Mouse (Mus musculus) heart, postnatal 4 days (tissue): ENCODE measurements around the gene Ltbr. TPM values are rescaled to one million over a fixed set of nuclear protein-coding genes. Genes with fewer than 3 reads are reported as not detected.
"Not testable (repeated sequence)": the region's sequence is repeated elsewhere in the genome, so short reads cannot be mapped to it uniquely, and the experiment has no call there.

Experiments
- DNase-seq: peaks from one replicate; pipeline ENCODE4 v3.0.0; 2021
- total RNA-seq, 2 experiments: library from RNA; stranded (reverse); gene quantifications; 2 replicates each; pipeline ENCODE4 v1.2.3; 2021

Gene Ltbr
- total RNA-seq, 2 experiments from 2014 or later = 49.2 to 53.7 TPM

- no peak for DNase-seq
These were observed 44.9 kb downstream of the Ltbr start for GRCm38 (mm10) chr6:125268799-125269198.

- no peak for DNase-seq
These were observed 46.2 kb downstream of the Ltbr start for GRCm38 (mm10) chr6:125267469-125267868.

GRCm38 (mm10) chr6:125266600-125266999 is 47.1 kb downstream of the Ltbr start:
- DNase-seq = not testable (repeated sequence)

- no peak for DNase-seq
These were observed 47.6 kb downstream of the Ltbr start for GRCm38 (mm10) chr6:125266091-125266490.

- DNase-seq = no peak
These were observed 48.4 kb downstream of the Ltbr start for GRCm38 (mm10) chr6:125265239-125265638.

GRCm38 (mm10) chr6:125264219-125264618 is 49.5 kb downstream of the Ltbr start:
- DNase-seq = no peak

- no peak for DNase-seq
These were observed 53.6 kb downstream of the Ltbr start for GRCm38 (mm10) chr6:125260006-125260555.

Other genes with a start within 250 kb of the Ltbr start
- gene Lpar5, start 246.0 kb downstream of the Ltbr start, total RNA-seq = not detected
- 100 to 1,000 TPM; 202 to 210 TPM for gene Chd4, start 217.9 kb downstream of the Ltbr start, total RNA-seq
- 10 to 100 TPM; 24.4 to 25.3 TPM for gene Nop2, start 182.0 kb downstream of the Ltbr start, total RNA-seq
- 10 to 100 TPM; 18.0 to 18.6 TPM for gene Iffo1, start 168.6 kb downstream of the Ltbr start, total RNA-seq
- 1,000 to 10,000 TPM; 3,371 to 3,611 TPM for gene Gapdh, start 147.4 kb downstream of the Ltbr start, total RNA-seq
- gene Ncapd2, start 122.2 kb downstream of the Ltbr start, total RNA-seq = 100 to 1,000 TPM; 101 to 111 TPM
- gene Mrpl51, start 122.1 kb downstream of the Ltbr start, total RNA-seq = 100 to 1,000 TPM; 248 to 271 TPM
- 1 to 10 TPM; 7.3 to 8.8 TPM for gene Vamp1, start 98.3 kb downstream of the Ltbr start, total RNA-seq
- gene Tapbpl, start 82.0 kb downstream of the Ltbr start, total RNA-seq = 1 to 10 TPM; 3.3 to 3.6 TPM
- under 1 TPM; 0.38 to 0.41 TPM for gene Cd27, start 76.9 kb downstream of the Ltbr start, total RNA-seq
- not detected for gene Tuba3a, start 27.8 kb downstream of the Ltbr start, total RNA-seq
- gene Scnn1a, start 6.8 kb upstream of the Ltbr start, total RNA-seq = 1 to 10 TPM in 1 of 2 experiments, under 1 TPM in 1; 0.83 to 1.1 TPM
- gene Tnfrsf1a, start 35.5 kb upstream of the Ltbr start, total RNA-seq = 10 to 100 TPM; 63.3 to 65.2 TPM
- not detected for gene Plekhg6, start 66.9 kb upstream of the Ltbr start, total RNA-seq
- gene Cd9, start 180.9 kb upstream of the Ltbr start, total RNA-seq = 10 to 100 TPM; 72.4 to 73.3 TPM
- gene Vwf, start 232.9 kb upstream of the Ltbr start, total RNA-seq = 10 to 100 TPM; 86.0 to 87.2 TPM